Mouse (Mus musculus) liver, postnatal 0 days (tissue): ENCODE results near the gene Tdpoz1. TPM values are rescaled to one million over a fixed set of nuclear protein-coding genes. Genes with fewer than 3 reads are reported as not detected.
"Not testable (repeated sequence)": the region's sequence is repeated elsewhere in the genome, so short reads cannot be mapped to it uniquely, and the experiment has no call there.

ENCODE experiments used
- ATAC-seq: fragments of 200-750 bp; cut with Nextera tagmentation; 2 replicates; pipeline ENCODE4 v1.8.0; 2017; ENCODE audit warnings: mild to moderate bottlenecking, moderate library complexity
- DNase-seq: peaks from one replicate; pipeline ENCODE4 v3.0.0-alpha.2; 2016
- H3K27ac ChIP-seq: fragments of 300-500 bp; sonication (generic); 2 replicates; pipeline ENCODE4 v1.5.1; 2014; ENCODE audit warnings: antibody characterized with exemption, moderate library complexity, mild to moderate bottlenecking, low read depth
- H3K27me3 ChIP-seq: fragments of 300-500 bp; sonication (generic); 2 replicates; pipeline ENCODE4 v1.6.1; 2014; ENCODE audit warnings: low read length, control low read depth, mixed read lengths; ENCODE audit not compliant: insufficient read depth
- H3K36me3 ChIP-seq: fragments of 300-500 bp; sonication (generic); replicated peaks from 2 replicates; pipeline ENCODE4 v1.6.1; 2014; ENCODE audit warnings: mild to moderate bottlenecking, control low read depth, low read length, moderate library complexity, mixed read lengths; ENCODE audit not compliant: insufficient read depth
- H3K4me1 ChIP-seq: fragments of 300-500 bp; sonication (generic); 2 replicates; pipeline ENCODE4 v1.6.1; 2014; ENCODE audit warnings: antibody characterized with exemption, mild to moderate bottlenecking, control low read depth; ENCODE audit not compliant: insufficient read depth
- H3K4me2 ChIP-seq: fragments of 300-500 bp; sonication (generic); 2 replicates; pipeline ENCODE4 v1.6.1; 2014; ENCODE audit warnings: low read depth, mild to moderate bottlenecking, low read length, moderate library complexity, mixed read lengths
- H3K4me3 ChIP-seq: fragments of 300-500 bp; sonication (generic); 2 replicates; pipeline ENCODE4 v1.5.1; 2014; ENCODE audit warnings: low read depth, low read length
- H3K9ac ChIP-seq: fragments of 300-500 bp; sonication (generic); replicated peaks from 2 replicates; pipeline ENCODE4 v1.6.1; 2014; ENCODE audit warnings: mild to moderate bottlenecking, moderate library complexity
- H3K9me3 ChIP-seq: fragments of 300-500 bp; sonication (generic); 2 replicates; pipeline ENCODE4 v1.6.1; 2016; ENCODE audit warnings: mild to moderate bottlenecking, control low read depth, low read length, mixed read lengths
- CTCF ChIP-seq: sonication (generic); IDR thresholded peaks from 2 replicates; pipeline ENCODE4 v1.5.1; 2016; ENCODE audit warnings: antibody characterized with exemption, low read depth
- EP300 ChIP-seq: IDR thresholded peaks from 2 replicates; pipeline ENCODE4 v1.6.1; 2016; ENCODE audit warnings: antibody characterized with exemption, low read depth, mild to moderate bottlenecking
- WGBS: fragments of 180-500 bp; shearing (Covaris S2); extraction: QIAGEN DNeasy Blood & Tissue Kit; methylation state at CpG from one replicate; pipeline ENCODE4 v1.1.7; 2014; ENCODE audit not compliant: insufficient replicate concordance; 5-methylcytosine and 5-hydroxymethylcytosine counted together
- polyA plus RNA-seq: library from polyadenylated mRNA; unstranded; fragments of >200 nt; fragmentation: Nextera tagmentation; extraction: Ambion mirVana; gene quantifications from 2 replicates; pipeline ENCODE4 v1.2.1, GENCODE M21; 2015

Tdpoz1 gene
- polyA plus RNA-seq: not detected in 2 replicates

- not testable (repeated sequence) for H3K9ac ChIP-seq, H3K4me1 ChIP-seq, DNase-seq, H3K36me3 ChIP-seq, H3K4me2 ChIP-seq, H3K9me3 ChIP-seq, H3K27me3 ChIP-seq, H3K27ac ChIP-seq, H3K4me3 ChIP-seq, ATAC-seq
- WGBS: 70% methylated on average over 2 of the region's 4 CpGs
Observed at GRCm38 (mm10) chr3:93676210-93676609, at the start of gene Tdpoz1. Gene Tdpoz1, minus strand, starts transcription at chr3:93676310.

GRCm38 (mm10) chr3:93708969-93709637 lies 33.0 kb upstream of the Tdpoz1 start:
- ATAC-seq, H3K4me1 ChIP-seq, DNase-seq, H3K4me3 ChIP-seq, H3K36me3 ChIP-seq, H3K27me3 ChIP-seq, H3K4me2 ChIP-seq, H3K27ac ChIP-seq, H3K9ac ChIP-seq, H3K9me3 ChIP-seq: not testable (repeated sequence)
- WGBS: 72% methylated on average over 2 of the region's 2 CpGs

- not testable (repeated sequence) for H3K4me3 ChIP-seq, H3K27me3 ChIP-seq, H3K4me1 ChIP-seq, H3K27ac ChIP-seq, DNase-seq, H3K4me2 ChIP-seq, H3K36me3 ChIP-seq, H3K9me3 ChIP-seq, ATAC-seq, H3K9ac ChIP-seq
- 60% methylated on average over 1 of the region's 2 CpGs for WGBS
Observed at GRCm38 (mm10) chr3:93692970-93693369, 16.9 kb upstream of the Tdpoz1 start, which contains the start of gene Gm37596. Gene Gm37596, minus strand, starts transcription at chr3:93693070.

GRCm38 (mm10) chr3:93670805-93671503 lies 5.2 kb downstream of the Tdpoz1 start:
- not testable (repeated sequence) for H3K4me1 ChIP-seq, ATAC-seq
- 64% methylated on average over 5 of the region's 6 CpGs for WGBS

GRCm38 (mm10) chr3:93654260-93654659 lies 21.9 kb downstream of the Tdpoz1 start:
- H3K9me3 ChIP-seq: no peaks in the 10 kb centered on the region
- H3K27ac ChIP-seq: no peak overlapping the region
- no peak overlapping the region for H3K4me3 ChIP-seq
- no peak for DNase-seq
- no peaks in the 10 kb centered on the region for H3K36me3 ChIP-seq
- H3K4me2 ChIP-seq: no peak overlapping the region
- no peaks in the 10 kb centered on the region for H3K27me3 ChIP-seq
- no peak for ATAC-seq
- WGBS: 57% methylated on average over 1 of the region's 1 CpGs
- TF ChIP-seq EP300 (no peak), CTCF (no peak)
- H3K4me1 ChIP-seq: no peaks in the 10 kb centered on the region
- no peak overlapping the region for H3K9ac ChIP-seq

More at GRCm38 (mm10) chr3:93670805-93671503, 5.2 kb downstream of the Tdpoz1 start:
- H3K9ac ChIP-seq, H3K27ac ChIP-seq, H3K4me3 ChIP-seq, H3K27me3 ChIP-seq, DNase-seq, H3K36me3 ChIP-seq, H3K4me2 ChIP-seq, H3K9me3 ChIP-seq: not testable (repeated sequence)

GRCm38 (mm10) chr3:93652586-93652985 lies 23.5 kb downstream of the Tdpoz1 start, which contains the start of gene Tdpoz2:
Gene Tdpoz2, minus strand, starts transcription at chr3:93652686.
- no peak within 1 kb of the TSS for H3K27ac ChIP-seq
- ATAC-seq (no peak), DNase-seq (no peak)
- H3K36me3 ChIP-seq: no peaks in the 10 kb centered on the region
- H3K4me2 ChIP-seq: no peak within 1 kb of the TSS
- no peak for TF ChIP-seq CTCF
- no peak for TF ChIP-seq EP300
- H3K27me3 ChIP-seq: no peaks in the 10 kb centered on the region
- no peaks in the 10 kb centered on the region for H3K4me1 ChIP-seq
- H3K4me3 ChIP-seq: no peak within 1 kb of the TSS
- 69% methylated on average over 3 of the region's 3 CpGs for WGBS
- H3K9me3 ChIP-seq: no peaks in the 10 kb centered on the region
- no peak within 1 kb of the TSS for H3K9ac ChIP-seq

GRCm38 (mm10) chr3:93630917-93631714 lies 45.0 kb downstream of the Tdpoz1 start:
- H3K9ac ChIP-seq, H3K27me3 ChIP-seq, H3K4me2 ChIP-seq, H3K4me3 ChIP-seq, DNase-seq, ATAC-seq, H3K9me3 ChIP-seq, H3K4me1 ChIP-seq, H3K36me3 ChIP-seq, H3K27ac ChIP-seq: not testable (repeated sequence)
- WGBS: 64% methylated on average over 4 of the region's 4 CpGs
